Comparison of ENCODE assay signal across 8 mouse cellular contexts in genomic region chr5:111877165-111877793, GRCm38 (mm10).
DNase-seq lines count a peak whose midpoint lies in the region; ATAC-seq lines count a peak whose summit lies in the region.

No protein-coding gene starts in this region.

- peak overlapping the region; percentile 83 for H3K27ac ChIP-seq in hindbrain, embryonic 10.5 days
- H3K27ac ChIP-seq in hindbrain, embryonic 16.5 days (ENCODE audit: low read depth, low read length), result no peak overlapping the region
- peak overlapping the region; percentile 20 to 30; a peak in 1 of 4 replicates for H3K27ac ChIP-seq in heart, embryonic 14.5 days (replicated peaks in 1 of 2; ENCODE audit: control insufficient read depth in 1 of 2, insufficient read depth in 1 of 2, low read depth in 2 of 2, low read length in 2 of 2)

- no peak overlapping the region for H3K4me2 ChIP-seq in hindbrain, embryonic 16.5 days (ENCODE audit: low read length)
- no peak overlapping the region for H3K4me2 ChIP-seq in heart, embryonic 14.5 days (ENCODE audit: low read length)

- H3K4me1 ChIP-seq in hindbrain, embryonic 10.5 days (replicated peaks), result peaks cover 44% of the 10 kb centered on the region
- no peaks in the 10 kb centered on the region; the same call in none of the 2 replicates for H3K4me1 ChIP-seq in hindbrain, embryonic 16.5 days (ENCODE audit: control insufficient read depth, insufficient read depth, low read depth, low read length)
- peaks cover 12 to 13% of the 10 kb centered on the region in 2 experiments for H3K4me1 ChIP-seq in heart, embryonic 14.5 days (ENCODE audit: control insufficient read depth in 2 of 2, insufficient read depth in 2 of 2, low read length in 2 of 2)

- H3K4me3 ChIP-seq in hindbrain, embryonic 10.5 days, result peak overlapping the region; percentile 27; the same call in 1 of the 2 replicates
- no peak overlapping the region for H3K4me3 ChIP-seq in hindbrain, embryonic 16.5 days (ENCODE audit: low read length)
- no peak overlapping the region for H3K4me3 ChIP-seq in heart, embryonic 14.5 days (ENCODE audit: control insufficient read depth in 1 of 2, insufficient read depth in 1 of 2, low read depth in 1 of 2, low read length in 2 of 2)

- peak; percentile 80 for DNase-seq in hindbrain, embryonic 10.5 days (ENCODE audit: low spot score)
- peak; percentile 84 for DNase-seq in embryo, embryonic 10.5 days (ENCODE audit: low spot score)
- peak; percentile 88 for DNase-seq in mesoderm, embryonic 11.5 days (ENCODE audit: low read depth, low spot score)
- no peak for DNase-seq in ovary, postnatal 36 days (ENCODE audit: low spot score)
- no peak for DNase-seq in layer of hippocampus, postnatal 25 days (ENCODE audit: extremely low spot score in 1 of 2, low spot score in 1 of 2)
- DNase-seq in frontal cortex, adult 2 months (ENCODE audit: extremely low spot score in 1 of 2, low spot score in 1 of 2), result no peak

- ATAC-seq in hindbrain, embryonic 16.5 days, result no peak
- ATAC-seq in heart, embryonic 14.5 days (ENCODE audit: insufficient number of reproducible peaks, insufficient read depth, low FRiP score, low read depth), result 0 out of 2 replicates have a peak, but pooled peaks have one; percentile 5

- peaks cover 20% of the 10 kb centered on the region for H3K9me3 ChIP-seq in hindbrain, embryonic 10.5 days
- H3K9me3 ChIP-seq in hindbrain, embryonic 16.5 days (ENCODE audit: control insufficient read depth, low read length), result peaks cover under 1% of the 10 kb centered on the region
- peaks cover 5% of the 10 kb centered on the region for H3K9me3 ChIP-seq in heart, embryonic 14.5 days (ENCODE audit: control insufficient read depth, low read length)

- no peaks in the 10 kb centered on the region for H3K27me3 ChIP-seq in hindbrain, embryonic 10.5 days (ENCODE audit: insufficient read depth, poor library complexity, severe bottlenecking)
- H3K27me3 ChIP-seq in hindbrain, embryonic 16.5 days (replicated peaks; ENCODE audit: control insufficient read depth, insufficient read depth, low read length), result no peaks in the 10 kb centered on the region
- H3K27me3 ChIP-seq in heart, embryonic 14.5 days (ENCODE audit: control insufficient read depth, insufficient read depth, low read length), result no peaks in the 10 kb centered on the region

- no peaks in the 10 kb centered on the region for H3K36me3 ChIP-seq in hindbrain, embryonic 10.5 days
- H3K36me3 ChIP-seq in hindbrain, embryonic 16.5 days (ENCODE audit: control insufficient read depth, insufficient read depth, low read length), result no peaks in the 10 kb centered on the region
- H3K36me3 ChIP-seq in heart, embryonic 14.5 days (ENCODE audit: control insufficient read depth, insufficient read depth, low read length), result no peaks in the 10 kb centered on the region

- no peak overlapping the region for H3K9ac ChIP-seq in hindbrain, embryonic 16.5 days (ENCODE audit: low read depth, low read length)
- no peak overlapping the region for H3K9ac ChIP-seq in heart, embryonic 14.5 days (ENCODE audit: low read length)

- WGBS in hindbrain, embryonic 10.5 days, result 1% methylated on average over 8 of the region's 8 CpGs
- 6% methylated on average over 8 of the region's 8 CpGs for WGBS in hindbrain, embryonic 16.5 days
- WGBS in heart, embryonic 14.5 days, result 4% methylated on average over 8 of the region's 8 CpGs

Comparison
In these comparisons a context has a peak if more than half of its experiments do, and no peak if none do; other contexts are left out.
1. DNase-seq: peak in hindbrain, embryonic 10.5 days (single experiment), embryo, embryonic 10.5 days (single experiment) and mesoderm, embryonic 11.5 days (single experiment); none in ovary, postnatal 36 days (single experiment), layer of hippocampus, postnatal 25 days (0 of 2) and frontal cortex, adult 2 months (0 of 2).